Mouse (Mus musculus) liver, embryonic 12.5 days (tissue): ENCODE measurements around the gene Katna1. TPM values are rescaled to one million over a fixed set of nuclear protein-coding genes. Genes with fewer than 3 reads are reported as not detected.

ENCODE experiments used
- ATAC-seq: fragments of 200-750 bp; cut with Nextera tagmentation; 2 replicates; pipeline ENCODE4 v1.8.0; 2017; ENCODE audit warnings: moderate number of reproducible peaks, mild to moderate bottlenecking, moderate library complexity
- H3K27ac ChIP-seq: fragments of 300-500 bp; sonication (generic); 2 replicates; pipeline ENCODE4 v1.5.1; 2016; ENCODE audit warnings: mild to moderate bottlenecking
- H3K27me3 ChIP-seq: fragments of 300-500 bp; sonication (generic); replicated peaks from 2 replicates; pipeline ENCODE4 v1.6.1; 2016; ENCODE audit warnings: mild to moderate bottlenecking, moderate library complexity
- H3K36me3 ChIP-seq: fragments of 300-500 bp; sonication (generic); 2 replicates; pipeline ENCODE4 v1.6.1; 2016; ENCODE audit warnings: mild to moderate bottlenecking, moderate library complexity
- H3K4me1 ChIP-seq: fragments of 300-500 bp; sonication (generic); 2 replicates; pipeline ENCODE4 v1.6.1; 2016
- H3K4me2 ChIP-seq: fragments of 300-500 bp; sonication (generic); 2 replicates; pipeline ENCODE4 v1.6.1; 2016; ENCODE audit warnings: mild to moderate bottlenecking, moderate library complexity
- H3K4me3 ChIP-seq: fragments of 300-500 bp; sonication (generic); 2 replicates; pipeline ENCODE4 v1.5.1; 2016; ENCODE audit warnings: mild to moderate bottlenecking, moderate library complexity
- H3K9ac ChIP-seq: fragments of 300-500 bp; sonication (generic); 2 replicates; pipeline ENCODE4 v1.6.1; 2016; ENCODE audit warnings: mild to moderate bottlenecking, moderate library complexity
- H3K9me3 ChIP-seq: fragments of 300-500 bp; sonication (generic); replicated peaks from 2 replicates; pipeline ENCODE4 v1.6.1; 2016; ENCODE audit warnings: mild to moderate bottlenecking, moderate library complexity
- WGBS: fragments of 180-500 bp; shearing (Covaris S2); methylation state at CpG from one replicate; pipeline ENCODE4 v1.1.7; 2016; ENCODE audit not compliant: insufficient replicate concordance; 5-methylcytosine and 5-hydroxymethylcytosine counted together
- polyA plus RNA-seq: library from polyadenylated mRNA; unstranded; fragments of >200 nt; fragmentation: Nextera tagmentation; extraction: Ambion mirVana; gene quantifications from 2 replicates; pipeline ENCODE4 v1.2.1, GENCODE M21; 2016

The Katna1 gene
- 41.1 and 42.1 TPM in 2 replicates for polyA plus RNA-seq

- ATAC-seq: peak; percentile 98
- Histone ChIP-seq H3K4me2 (peak within 1 kb of the TSS; percentile 90), H3K4me1 (peaks cover 31% of the 10 kb centered on the region), H3K36me3 (no peaks in the 10 kb centered on the region), H3K27me3 (no peaks in the 10 kb centered on the region), H3K9ac (peak within 1 kb of the TSS; percentile 78), H3K9me3 (no peaks in the 10 kb centered on the region), H3K27ac (peak within 1 kb of the TSS; percentile 81), H3K4me3 (peak within 1 kb of the TSS; percentile 82)
- 0% methylated on average over 49 of the region's 49 CpGs for WGBS
Measured at GRCm38 (mm10) chr10:7725751-7726500, at the start of gene Katna1. Gene Katna1 (plus strand): TSS chr10:7726000.

GRCm38 (mm10) chr10:7680731-7681301 is 45.0 kb upstream of the Katna1 start, which contains the start of the genes Pcmt1 and Lats1:
Gene Pcmt1 (minus strand): TSS chr10:7681136.
Gene Lats1 (plus strand): TSS chr10:7681214.
- peak within 1 kb of the TSS; percentile 98 for H3K9ac ChIP-seq
- H3K36me3 ChIP-seq: peaks cover 41% of the 10 kb centered on the region
- under 1% methylated on average over 65 of the region's 65 CpGs for WGBS
- peaks cover 53% of the 10 kb centered on the region for H3K4me1 ChIP-seq
- H3K27me3 ChIP-seq: no peaks in the 10 kb centered on the region
- H3K4me3 ChIP-seq: peak within 1 kb of the TSS; percentile 87
- ATAC-seq: peak; percentile 81
- H3K27ac ChIP-seq: peak within 1 kb of the TSS; percentile 95
- peak within 1 kb of the TSS; percentile 82 for H3K4me2 ChIP-seq
- no peaks in the 10 kb centered on the region for H3K9me3 ChIP-seq

GRCm38 (mm10) chr10:7681343-7682025 is 44.3 kb upstream of the Katna1 start:
- peak; percentile 81 for ATAC-seq
- H3K27me3 ChIP-seq: no peaks in the 10 kb centered on the region
- H3K4me1 ChIP-seq: peaks cover 57% of the 10 kb centered on the region
- peak overlapping the region; percentile 98 for H3K9ac ChIP-seq
- H3K36me3 ChIP-seq: peaks cover 41% of the 10 kb centered on the region
- H3K27ac ChIP-seq: peak overlapping the region; percentile 95
- under 1% methylated on average over 51 of the region's 64 CpGs for WGBS
- peak overlapping the region; percentile 82 for H3K4me2 ChIP-seq
- no peaks in the 10 kb centered on the region for H3K9me3 ChIP-seq
- peak overlapping the region; percentile 87 for H3K4me3 ChIP-seq

- WGBS: 52% methylated on average over 3 of the region's 3 CpGs
- Histone ChIP-seq H3K9me3 (no peaks in the 10 kb centered on the region), H3K4me2 (peak overlapping the region; percentile 82), H3K27me3 (no peaks in the 10 kb centered on the region), H3K4me1 (peaks cover 63% of the 10 kb centered on the region), H3K27ac (no peak overlapping the region), H3K4me3 (peak overlapping the region; percentile 87), H3K9ac (peak overlapping the region; percentile 98), H3K36me3 (peaks cover 38% of the 10 kb centered on the region)
- no peak for ATAC-seq
Measured at GRCm38 (mm10) chr10:7682249-7682648, 43.6 kb upstream of the Katna1 start.

- no peak for ATAC-seq
- peaks cover 32% of the 10 kb centered on the region for H3K36me3 ChIP-seq
- H3K9ac ChIP-seq: no peak overlapping the region
- no peak overlapping the region for H3K4me2 ChIP-seq
- no peaks in the 10 kb centered on the region for H3K9me3 ChIP-seq
- WGBS: 70% methylated on average over 6 of the region's 6 CpGs
- H3K27me3 ChIP-seq: no peaks in the 10 kb centered on the region
- no peak overlapping the region for H3K4me3 ChIP-seq
- peaks cover 49% of the 10 kb centered on the region for H3K4me1 ChIP-seq
- H3K27ac ChIP-seq: no peak overlapping the region
Measured at GRCm38 (mm10) chr10:7686902-7687301, 38.9 kb upstream of the Katna1 start.

- peaks cover 88% of the 10 kb centered on the region for H3K36me3 ChIP-seq
- H3K27ac ChIP-seq: no peak overlapping the region
- H3K4me3 ChIP-seq: no peak overlapping the region
- ATAC-seq: no peak
- H3K4me2 ChIP-seq: no peak overlapping the region
- H3K9ac ChIP-seq: no peak overlapping the region
- H3K4me1 ChIP-seq: no peaks in the 10 kb centered on the region
- H3K27me3 ChIP-seq: no peaks in the 10 kb centered on the region
- no peaks in the 10 kb centered on the region for H3K9me3 ChIP-seq
Measured at GRCm38 (mm10) chr10:7695286-7695685, 30.5 kb upstream of the Katna1 start.

GRCm38 (mm10) chr10:7700120-7700519 is 25.7 kb upstream of the Katna1 start:
- no peak for ATAC-seq
- Histone ChIP-seq H3K27me3 (no peaks in the 10 kb centered on the region), H3K4me2 (no peak overlapping the region), H3K4me3 (no peak overlapping the region), H3K9ac (no peak overlapping the region), H3K4me1 (no peaks in the 10 kb centered on the region), H3K36me3 (peaks cover 96% of the 10 kb centered on the region), H3K27ac (no peak overlapping the region), H3K9me3 (no peaks in the 10 kb centered on the region)
- WGBS: 57% methylated on average over 3 of the region's 3 CpGs

GRCm38 (mm10) chr10:7702586-7702985 is 23.2 kb upstream of the Katna1 start:
- Histone ChIP-seq H3K9me3 (no peaks in the 10 kb centered on the region), H3K4me1 (no peaks in the 10 kb centered on the region), H3K9ac (no peak overlapping the region), H3K27ac (no peak overlapping the region), H3K36me3 (peaks cover 97% of the 10 kb centered on the region), H3K4me2 (no peak overlapping the region), H3K4me3 (no peak overlapping the region), H3K27me3 (no peaks in the 10 kb centered on the region)
- ATAC-seq: no peak
- 91% methylated on average over 6 of the region's 6 CpGs for WGBS

GRCm38 (mm10) chr10:7710121-7710520 is 15.7 kb upstream of the Katna1 start:
- 76% methylated on average over 5 of the region's 5 CpGs for WGBS
- Histone ChIP-seq H3K4me1 (no peaks in the 10 kb centered on the region), H3K27ac (no peak overlapping the region), H3K9me3 (no peaks in the 10 kb centered on the region), H3K4me3 (no peak overlapping the region), H3K4me2 (no peak overlapping the region), H3K27me3 (no peaks in the 10 kb centered on the region), H3K36me3 (peaks cover 88% of the 10 kb centered on the region), H3K9ac (no peak overlapping the region)
- no peak for ATAC-seq

- no peak overlapping the region for H3K4me2 ChIP-seq
- no peaks in the 10 kb centered on the region for H3K27me3 ChIP-seq
- no peak for ATAC-seq
- peaks cover 75% of the 10 kb centered on the region for H3K36me3 ChIP-seq
- no peak overlapping the region for H3K9ac ChIP-seq
- no peak overlapping the region for H3K4me3 ChIP-seq
- no peaks in the 10 kb centered on the region for H3K9me3 ChIP-seq
- 82% methylated on average over 13 of the region's 13 CpGs for WGBS
- no peaks in the 10 kb centered on the region for H3K4me1 ChIP-seq
- no peak overlapping the region for H3K27ac ChIP-seq
Measured at GRCm38 (mm10) chr10:7712506-7712905, 13.3 kb upstream of the Katna1 start.

GRCm38 (mm10) chr10:7715056-7715455 is 10.7 kb upstream of the Katna1 start:
- no peak for ATAC-seq
- WGBS: 76% methylated on average over 7 of the region's 7 CpGs
- no peak overlapping the region for H3K27ac ChIP-seq
- H3K27me3 ChIP-seq: no peaks in the 10 kb centered on the region
- H3K4me1 ChIP-seq: no peaks in the 10 kb centered on the region
- no peak overlapping the region for H3K4me2 ChIP-seq
- no peaks in the 10 kb centered on the region for H3K9me3 ChIP-seq
- H3K4me3 ChIP-seq: no peak overlapping the region
- H3K36me3 ChIP-seq: peaks cover 53% of the 10 kb centered on the region
- no peak overlapping the region for H3K9ac ChIP-seq

GRCm38 (mm10) chr10:7726501-7726812 is 657 bp downstream of the Katna1 start:
- WGBS: under 1% methylated on average over 8 of the region's 8 CpGs
- no peak for ATAC-seq
- Histone ChIP-seq H3K9ac (peak overlapping the region; percentile 78), H3K4me1 (peaks cover 31% of the 10 kb centered on the region), H3K27me3 (no peaks in the 10 kb centered on the region), H3K4me2 (peak overlapping the region; percentile 90), H3K27ac (peak overlapping the region; percentile 81), H3K4me3 (peak overlapping the region; percentile 82), H3K9me3 (no peaks in the 10 kb centered on the region), H3K36me3 (no peaks in the 10 kb centered on the region)
